Mouse (Mus musculus) heart, postnatal 0 days (tissue): ENCODE results near the gene Irgm2.

Experiments used
- CTCF ChIP-seq: IDR thresholded peaks from 2 replicates; pipeline ENCODE4 v1.5.1; 2016; ENCODE audit warnings: antibody characterized with exemption, control low read depth, low read depth
- EP300 ChIP-seq: IDR thresholded peaks from 2 replicates; pipeline ENCODE4 v1.6.1; 2016; ENCODE audit warnings: antibody characterized with exemption, low read depth

- TF ChIP-seq CTCF (no peak), EP300 (no peak)
Observed at GRCm38 (mm10) chr11:58263516-58263915, 64.1 kb downstream of the Irgm2 start.
